Mouse (Mus musculus) spleen, adult 2 months (tissue): Measurements from ENCODE around the gene Mms22l. TPM values are rescaled to one million over a fixed set of nuclear protein-coding genes. Genes with fewer than 3 reads are reported as not detected.

ENCODE experiments used
- DNase-seq, 2 experiments: peaks; one replicate each; pipeline versions ENCODE4 v3.0.0 to v3.0.0-alpha.2; 2012 to 2021; ENCODE audit warnings: low spot score in 2 of 2, low read depth in 1 of 2
- H3K27ac ChIP-seq: fragments of 200-500 bp; 2 replicates; pipeline ENCODE4 v1.5.1; 2012; ENCODE audit warnings: low read length, inconsistent platforms; ENCODE audit not compliant: insufficient read depth
- H3K27me3 ChIP-seq: fragments of 200-500 bp; 2 replicates; pipeline ENCODE4 v1.6.1; 2012; ENCODE audit warnings: mild to moderate bottlenecking, moderate library complexity, low read length, inconsistent platforms; ENCODE audit not compliant: control insufficient read depth, insufficient read depth
- H3K36me3 ChIP-seq: fragments of 200-500 bp; 2 replicates; pipeline ENCODE4 v1.6.1; 2012; ENCODE audit warnings: mild to moderate bottlenecking, low read length, inconsistent platforms; ENCODE audit not compliant: control insufficient read depth, insufficient read depth
- H3K4me1 ChIP-seq: fragments of 200-500 bp; 2 replicates; pipeline ENCODE4 v1.6.1; 2011; ENCODE audit warnings: inconsistent platforms; ENCODE audit not compliant: control insufficient read depth, insufficient read depth, insufficient read length
- H3K4me3 ChIP-seq: fragments of 200-500 bp; 2 replicates; pipeline ENCODE4 v1.5.1; 2011; ENCODE audit warnings: mild to moderate bottlenecking, inconsistent platforms; ENCODE audit not compliant: insufficient read depth, insufficient read length; ENCODE audit errors: extremely low read depth
- CTCF ChIP-seq: fragments of 200-500 bp; IDR thresholded peaks from 2 replicates; pipeline ENCODE4 v1.5.1; 2011; ENCODE audit warnings: mild to moderate bottlenecking, inconsistent platforms; ENCODE audit not compliant: insufficient read depth, insufficient read length, insufficient replicate concordance; ENCODE audit errors: extremely low read depth
- POLR2A ChIP-seq: fragments of 200-500 bp; IDR thresholded peaks from 2 replicates; pipeline ENCODE4 v1.6.1; 2011; ENCODE audit warnings: low read depth, low read length, inconsistent platforms
- WGBS: fragments of 180-500 bp; shearing (Covaris S2); methylation state at CpG from one replicate; pipeline ENCODE4 v1.1.7; 2018; 5-methylcytosine and 5-hydroxymethylcytosine counted together
- polyA plus RNA-seq: library from polyadenylated mRNA; depleted of rRNA; stranded (reverse); fragments of >200 nt; gene quantifications from 2 replicates; pipeline ENCODE4 v1.2.3, GENCODE M21; 2012

The Mms22l gene
- polyA plus RNA-seq, 1 experiment: 3.6 TPM

GRCm38 (mm10) chr4:24620005-24620404 is 123.8 kb downstream of the Mms22l start:
- Histone ChIP-seq H3K4me1 (no peaks in the 10 kb centered on the region), H3K36me3 (no peaks in the 10 kb centered on the region), H3K27ac (no peak overlapping the region), H3K27me3 (no peaks in the 10 kb centered on the region), H3K4me3 (no peak overlapping the region)
- TF ChIP-seq CTCF (no peak), POLR2A (no peak)
- DNase-seq: no peak
- WGBS: 74% methylated on average over 6 of the region's 6 CpGs

GRCm38 (mm10) chr4:24620440-24620839 is 124.2 kb downstream of the Mms22l start:
- Histone ChIP-seq H3K27ac (no peak overlapping the region), H3K27me3 (no peaks in the 10 kb centered on the region), H3K36me3 (no peaks in the 10 kb centered on the region), H3K4me3 (no peak overlapping the region), H3K4me1 (no peaks in the 10 kb centered on the region)
- WGBS: 90% methylated on average over 5 of the region's 5 CpGs
- TF ChIP-seq POLR2A: no peak
- TF ChIP-seq CTCF: no peak
- no peak for DNase-seq

- no peak for DNase-seq
- no peaks in the 10 kb centered on the region for H3K36me3 ChIP-seq
- no peaks in the 10 kb centered on the region for H3K27me3 ChIP-seq
- no peak for TF ChIP-seq CTCF
- no peak for TF ChIP-seq POLR2A
- no peaks in the 10 kb centered on the region for H3K4me1 ChIP-seq
- 90% methylated on average over 9 of the region's 9 CpGs for WGBS
- no peak overlapping the region for H3K27ac ChIP-seq
- no peak overlapping the region for H3K4me3 ChIP-seq
Observed at GRCm38 (mm10) chr4:24621422-24622187, 125.4 kb downstream of the Mms22l start.

GRCm38 (mm10) chr4:24625951-24626584 is 129.8 kb downstream of the Mms22l start:
- no peak for TF ChIP-seq CTCF
- TF ChIP-seq POLR2A: no peak
- 63% methylated on average over 13 of the region's 13 CpGs for WGBS
- Histone ChIP-seq H3K4me3 (no peak overlapping the region), H3K27me3 (no peaks in the 10 kb centered on the region), H3K36me3 (no peaks in the 10 kb centered on the region), H3K4me1 (no peaks in the 10 kb centered on the region), H3K27ac (no peak overlapping the region)
- no peak for DNase-seq

- 64% methylated on average over 4 of the region's 4 CpGs for WGBS
Observed at GRCm38 (mm10) chr4:24626686-24627085, 130.4 kb downstream of the Mms22l start.

GRCm38 (mm10) chr4:24627871-24628270 is 131.6 kb downstream of the Mms22l start:
- Histone ChIP-seq H3K4me1 (no peaks in the 10 kb centered on the region), H3K36me3 (no peaks in the 10 kb centered on the region), H3K27me3 (no peaks in the 10 kb centered on the region), H3K4me3 (no peak overlapping the region), H3K27ac (no peak overlapping the region)
- TF ChIP-seq POLR2A: no peak
- TF ChIP-seq CTCF: no peak
- no peak for DNase-seq
- 75% methylated on average over 1 of the region's 1 CpGs for WGBS

More at GRCm38 (mm10) chr4:24626686-24627085, 130.4 kb downstream of the Mms22l start:
- Histone ChIP-seq H3K4me1 (no peaks in the 10 kb centered on the region), H3K27me3 (no peaks in the 10 kb centered on the region), H3K4me3 (no peak overlapping the region), H3K27ac (no peak overlapping the region), H3K36me3 (no peaks in the 10 kb centered on the region)
- TF ChIP-seq POLR2A: no peak
- no peak for DNase-seq

- no peak overlapping the region for H3K27ac ChIP-seq
- no peaks in the 10 kb centered on the region for H3K4me1 ChIP-seq
- 72% methylated on average over 2 of the region's 2 CpGs for WGBS
- H3K4me3 ChIP-seq: no peak overlapping the region
- H3K36me3 ChIP-seq: no peaks in the 10 kb centered on the region
- H3K27me3 ChIP-seq: no peaks in the 10 kb centered on the region
- TF ChIP-seq CTCF (no peak), POLR2A (no peak)
- no peak for DNase-seq
Observed at GRCm38 (mm10) chr4:24630430-24630829, 134.2 kb downstream of the Mms22l start.
